Mouse (Mus musculus): ENCODE measurements at regions not wholly inside any gene's neighbourhood (a gene's known extent, or its start where the extent isn't known, plus 50 kb on each side); places are given as distances from the start of the nearest gene placed in this dataset.

GRCm38 (mm10) chr16:48126797-48127196 is 156.7 kb upstream of the Dppa4 start:
- ATAC-seq (replicated peaks; ENCODE audit: low FRiP score) (0 out of 2 replicates have a peak, but pooled peaks have one; percentile 21), DNase-seq (ENCODE audit: low spot score) (no peak)

GRCm38 (mm10) chr16:48127338-48127737 is 156.2 kb upstream of the Dppa4 start:
- Histone ChIP-seq H3K27me3 (ENCODE audit: control insufficient read depth, insufficient read depth, low read length) (no peaks in the 10 kb centered on the region), H3K4me1 (replicated peaks; ENCODE audit: control insufficient read depth, insufficient read depth, low read length) (no peaks in the 10 kb centered on the region), H3K4me3 (ENCODE audit: low read depth, low read length) (no peak overlapping the region), H3K9me3 (ENCODE audit: control insufficient read depth, low read length) (no peaks in the 10 kb centered on the region), H3K4me2 (ENCODE audit: low read depth, low read length, severe bottlenecking) (no peak overlapping the region), H3K9ac (ENCODE audit: low read length) (no peak overlapping the region), H3K36me3 (ENCODE audit: control insufficient read depth, insufficient read depth, low read length) (no peaks in the 10 kb centered on the region), H3K27ac (ENCODE audit: low read depth, low read length) (no peak overlapping the region)
- no peak for ATAC-seq (replicated peaks; ENCODE audit: low FRiP score)
- no peak for DNase-seq (ENCODE audit: low spot score)

More at GRCm38 (mm10) chr16:48126797-48127196, 156.7 kb upstream of the Dppa4 start:
- Histone ChIP-seq H3K27me3 (ENCODE audit: control insufficient read depth, insufficient read depth, low read length) (no peaks in the 10 kb centered on the region), H3K4me1 (replicated peaks; ENCODE audit: control insufficient read depth, insufficient read depth, low read length) (no peaks in the 10 kb centered on the region), H3K27ac (ENCODE audit: low read depth, low read length) (no peak overlapping the region), H3K4me2 (ENCODE audit: low read depth, low read length, severe bottlenecking) (no peak overlapping the region), H3K9ac (ENCODE audit: low read length) (no peak overlapping the region), H3K4me3 (ENCODE audit: low read depth, low read length) (no peak overlapping the region), H3K36me3 (ENCODE audit: control insufficient read depth, insufficient read depth, low read length) (no peaks in the 10 kb centered on the region), H3K9me3 (ENCODE audit: control insufficient read depth, low read length) (no peaks in the 10 kb centered on the region)
- WGBS: 67% methylated on average over 6 of the region's 6 CpGs

- no peaks in the 10 kb centered on the region for H3K9me3 ChIP-seq (ENCODE audit: control insufficient read depth, low read length)
- 92% methylated on average over 8 of the region's 8 CpGs for WGBS
- H3K36me3 ChIP-seq (ENCODE audit: control insufficient read depth, insufficient read depth, low read length): no peaks in the 10 kb centered on the region
- DNase-seq (ENCODE audit: low spot score) (no peak), ATAC-seq (replicated peaks; ENCODE audit: low FRiP score) (no peak)
- no peak overlapping the region for H3K4me3 ChIP-seq (ENCODE audit: low read depth, low read length)
- H3K27ac ChIP-seq (ENCODE audit: low read depth, low read length): no peak overlapping the region
- H3K4me1 ChIP-seq (replicated peaks; ENCODE audit: control insufficient read depth, insufficient read depth, low read length): no peaks in the 10 kb centered on the region
- no peak overlapping the region for H3K4me2 ChIP-seq (ENCODE audit: low read depth, low read length, severe bottlenecking)
- no peak overlapping the region for H3K9ac ChIP-seq (ENCODE audit: low read length)
- no peaks in the 10 kb centered on the region for H3K27me3 ChIP-seq (ENCODE audit: control insufficient read depth, insufficient read depth, low read length)
Measured at GRCm38 (mm10) chr16:48155355-48155754, 128.2 kb upstream of the Dppa4 start.

- Histone ChIP-seq H3K36me3 (ENCODE audit: control insufficient read depth, insufficient read depth, low read length) (no peaks in the 10 kb centered on the region), H3K27ac (ENCODE audit: low read depth, low read length) (no peak overlapping the region), H3K9ac (ENCODE audit: low read length) (no peak overlapping the region), H3K4me1 (replicated peaks; ENCODE audit: control insufficient read depth, insufficient read depth, low read length) (no peaks in the 10 kb centered on the region), H3K27me3 (ENCODE audit: control insufficient read depth, insufficient read depth, low read length) (no peaks in the 10 kb centered on the region), H3K4me2 (ENCODE audit: low read depth, low read length, severe bottlenecking) (no peak overlapping the region), H3K9me3 (ENCODE audit: control insufficient read depth, low read length) (no peaks in the 10 kb centered on the region; the same call in 1 of the 2 replicates), H3K4me3 (ENCODE audit: low read depth, low read length) (no peak overlapping the region)
- no peak for DNase-seq (ENCODE audit: low spot score)
- 88% methylated on average over 12 of the region's 12 CpGs for WGBS
- ATAC-seq (replicated peaks; ENCODE audit: low FRiP score): no peak
Measured at GRCm38 (mm10) chr16:48190399-48190798, 93.1 kb upstream of the Dppa4 start.

GRCm38 (mm10) chr16:48192197-48192596 is 91.3 kb upstream of the Dppa4 start:
- H3K27ac ChIP-seq (ENCODE audit: low read depth, low read length): no peak overlapping the region
- no peak for ATAC-seq (replicated peaks; ENCODE audit: low FRiP score)
- no peak overlapping the region for H3K4me3 ChIP-seq (ENCODE audit: low read depth, low read length)
- no peak overlapping the region for H3K4me2 ChIP-seq (ENCODE audit: low read depth, low read length, severe bottlenecking)
- H3K9me3 ChIP-seq (ENCODE audit: control insufficient read depth, low read length): no peaks in the 10 kb centered on the region; the same call in 1 of the 2 replicates
- no peak for DNase-seq (ENCODE audit: low spot score)
- 91% methylated on average over 3 of the region's 3 CpGs for WGBS
- H3K9ac ChIP-seq (ENCODE audit: low read length): no peak overlapping the region
- no peaks in the 10 kb centered on the region for H3K36me3 ChIP-seq (ENCODE audit: control insufficient read depth, insufficient read depth, low read length)
- H3K4me1 ChIP-seq (replicated peaks; ENCODE audit: control insufficient read depth, insufficient read depth, low read length): no peaks in the 10 kb centered on the region
- no peaks in the 10 kb centered on the region for H3K27me3 ChIP-seq (ENCODE audit: control insufficient read depth, insufficient read depth, low read length)

GRCm38 (mm10) chr16:48214976-48215375 is 68.6 kb upstream of the Dppa4 start:
- Histone ChIP-seq H3K9ac (ENCODE audit: low read length) (no peak overlapping the region), H3K4me2 (ENCODE audit: low read depth, low read length, severe bottlenecking) (no peak overlapping the region), H3K36me3 (ENCODE audit: control insufficient read depth, insufficient read depth, low read length) (no peaks in the 10 kb centered on the region), H3K27me3 (ENCODE audit: control insufficient read depth, insufficient read depth, low read length) (no peaks in the 10 kb centered on the region), H3K27ac (ENCODE audit: low read depth, low read length) (no peak overlapping the region), H3K4me1 (replicated peaks; ENCODE audit: control insufficient read depth, insufficient read depth, low read length) (no peaks in the 10 kb centered on the region), H3K4me3 (ENCODE audit: low read depth, low read length) (no peak overlapping the region), H3K9me3 (ENCODE audit: control insufficient read depth, low read length) (no peaks in the 10 kb centered on the region)
- DNase-seq (ENCODE audit: low spot score) (no peak), ATAC-seq (replicated peaks; ENCODE audit: low FRiP score) (no peak)
